Mouse (Mus musculus) limb, embryonic 15.5 days (tissue): ENCODE measurements around the gene Nup214. TPM values are rescaled to one million over a fixed set of nuclear protein-coding genes. Genes with fewer than 3 reads are reported as not detected.
A peak's percentile ranks its signal among the peaks of the same experiment; 100 is the strongest.

Experiments
- ATAC-seq: fragments of 200-750 bp; cut with Nextera tagmentation; 2 replicates; pipeline ENCODE4 v1.8.0; 2017; ENCODE audit warnings: low read depth, moderate TSS enrichment; ENCODE audit not compliant: insufficient number of reproducible peaks, low FRiP score, low TSS enrichment
- H3K27ac ChIP-seq: fragments of 300-500 bp; sonication (generic); 2 replicates; pipeline ENCODE4 v1.5.1; 2015; ENCODE audit warnings: moderate library complexity, mild to moderate bottlenecking, inconsistent platforms
- H3K27me3 ChIP-seq: fragments of 300-500 bp; sonication (generic); 2 replicates; pipeline ENCODE4 v1.6.1; 2015; ENCODE audit warnings: inconsistent platforms
- H3K36me3 ChIP-seq: fragments of 300-500 bp; sonication (generic); 2 replicates; pipeline ENCODE4 v1.6.1; 2015; ENCODE audit warnings: inconsistent platforms
- H3K4me1 ChIP-seq: fragments of 300-500 bp; sonication (generic); 2 replicates; pipeline ENCODE4 v1.6.1; 2015; ENCODE audit warnings: inconsistent platforms
- H3K4me2 ChIP-seq: fragments of 300-500 bp; sonication (generic); 2 replicates; pipeline ENCODE4 v1.6.1; 2015; ENCODE audit warnings: mild to moderate bottlenecking, inconsistent platforms
- H3K4me3 ChIP-seq: fragments of 300-500 bp; sonication (generic); 2 replicates; pipeline ENCODE4 v1.5.1; 2015; ENCODE audit warnings: mild to moderate bottlenecking, inconsistent platforms
- H3K9ac ChIP-seq: fragments of 300-500 bp; sonication (generic); 2 replicates; pipeline ENCODE4 v1.6.1; 2015; ENCODE audit warnings: inconsistent platforms
- H3K9me3 ChIP-seq: fragments of 300-500 bp; sonication (generic); 2 replicates; pipeline ENCODE4 v1.6.1; 2016; ENCODE audit warnings: inconsistent platforms
- whole genome bisulfite sequencing: fragments of 180-500 bp; shearing (Covaris S2); methylation state at CpG from one replicate; pipeline ENCODE4 v1.1.7; 2015; 5-methylcytosine and 5-hydroxymethylcytosine counted together
- microRNA-seq: library from miRNA; unstranded; fragments of <30 nt; microRNA quantifications from one replicate; pipeline ENCODE4, GENCODE M21; 2016
- polyA plus RNA-seq: library from polyadenylated mRNA; unstranded; fragments of >200 nt; fragmentation: Nextera tagmentation; extraction: Ambion mirVana; gene quantifications from 2 replicates; pipeline ENCODE4 v1.2.1, GENCODE M21; 2015

Gene Nup214
- polyA plus RNA-seq, 1 experiment from 2014 or later = 73.9 TPM

- Histone ChIP-seq H3K4me3 (no peak overlapping the region), H3K27me3 (peaks cover 34% of the 10 kb centered on the region), H3K4me2 (no peak overlapping the region), H3K36me3 (no peaks in the 10 kb centered on the region), H3K27ac (no peak overlapping the region), H3K9ac (no peak overlapping the region), H3K4me1 (peaks cover 14% of the 10 kb centered on the region), H3K9me3 (no peaks in the 10 kb centered on the region)
- no peak for ATAC-seq
- 67% methylated on average over 2 of the region's 2 CpGs for WGBS
Observed at GRCm38 (mm10) chr2:32090145-32090544, 115.9 kb downstream of the Nup214 start.

GRCm38 (mm10) chr2:32091956-32092355, 117.7 kb downstream of the Nup214 start:
- no peak overlapping the region for H3K9ac ChIP-seq
- H3K4me3 ChIP-seq = no peak overlapping the region
- no peak overlapping the region for H3K27ac ChIP-seq
- H3K4me2 ChIP-seq = no peak overlapping the region
- no peaks in the 10 kb centered on the region for H3K36me3 ChIP-seq
- WGBS = 61% methylated on average over 3 of the region's 3 CpGs
- peaks cover 25% of the 10 kb centered on the region for H3K4me1 ChIP-seq
- peaks cover 16% of the 10 kb centered on the region for H3K27me3 ChIP-seq
- no peaks in the 10 kb centered on the region for H3K9me3 ChIP-seq
- no peak for ATAC-seq

GRCm38 (mm10) chr2:32094001-32094707, 119.9 kb downstream of the Nup214 start:
- H3K27me3 ChIP-seq = no peaks in the 10 kb centered on the region; the same call in 1 of the 2 replicates
- no peak overlapping the region for H3K4me2 ChIP-seq
- no peak for ATAC-seq
- H3K4me1 ChIP-seq = peaks cover 13% of the 10 kb centered on the region
- WGBS = 84% methylated on average over 7 of the region's 7 CpGs
- no peaks in the 10 kb centered on the region; the same call in 1 of the 2 replicates for H3K36me3 ChIP-seq
- H3K9ac ChIP-seq = no peak overlapping the region
- no peak overlapping the region for H3K27ac ChIP-seq
- no peaks in the 10 kb centered on the region for H3K9me3 ChIP-seq
- no peak overlapping the region for H3K4me3 ChIP-seq

GRCm38 (mm10) chr2:32095351-32096121, 121.3 kb downstream of the Nup214 start, which contains the start of gene Plpp7:
Gene Plpp7 (plus strand): TSS chr2:32095528.
- 50% methylated on average over 22 of the region's 22 CpGs for WGBS
- Histone ChIP-seq H3K4me3 (peak within 1 kb of the TSS; percentile 36), H3K4me1 (peaks cover 11% of the 10 kb centered on the region), H3K36me3 (no peaks in the 10 kb centered on the region; the same call in 1 of the 2 replicates), H3K27ac (peak within 1 kb of the TSS; percentile 50; the same call in 1 of the 2 replicates), H3K9ac (peak within 1 kb of the TSS; percentile 33), H3K4me2 (peak within 1 kb of the TSS; percentile 47), H3K27me3 (no peaks in the 10 kb centered on the region; the same call in 1 of the 2 replicates), H3K9me3 (no peaks in the 10 kb centered on the region)
- peak; percentile 65; the same call in 1 of the 2 replicates for ATAC-seq

DNA sequence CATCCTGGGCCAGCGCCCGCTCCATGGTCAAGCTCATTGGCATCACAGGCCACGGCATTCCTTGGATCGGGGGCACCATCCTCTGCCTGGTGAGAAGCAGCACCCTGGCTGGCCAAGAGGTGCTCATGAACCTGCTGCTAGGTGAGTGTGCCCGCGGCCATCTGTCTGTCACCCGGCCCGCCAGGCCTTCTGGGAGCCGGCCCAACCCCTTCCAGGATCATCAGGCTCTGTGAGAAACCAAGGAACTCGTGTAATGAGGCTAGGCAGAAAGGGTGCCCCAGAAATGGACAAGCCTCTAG, 121.8 kb downstream of the Nup214 start:
- ATAC-seq = no peak
- 79% methylated on average over 10 of the region's 10 CpGs for WGBS
- Histone ChIP-seq H3K4me3 (peak overlapping the region; percentile 36), H3K27me3 (no peaks in the 10 kb centered on the region; the same call in 1 of the 2 replicates), H3K36me3 (no peaks in the 10 kb centered on the region; the same call in 1 of the 2 replicates), H3K9me3 (no peaks in the 10 kb centered on the region), H3K4me1 (peaks cover 11% of the 10 kb centered on the region), H3K9ac (peak overlapping the region; percentile 33; the same call in 1 of the 2 replicates), H3K27ac (peak overlapping the region; percentile 50; the same call in 1 of the 2 replicates), H3K4me2 (peak overlapping the region; percentile 47)

- Histone ChIP-seq H3K4me1 (no peaks in the 10 kb centered on the region), H3K27me3 (no peaks in the 10 kb centered on the region; the same call in 1 of the 2 replicates), H3K4me3 (no peak overlapping the region), H3K9me3 (no peaks in the 10 kb centered on the region), H3K9ac (no peak overlapping the region), H3K36me3 (no peaks in the 10 kb centered on the region; the same call in 1 of the 2 replicates), H3K27ac (no peak overlapping the region), H3K4me2 (no peak overlapping the region)
- WGBS = 51% methylated on average over 5 of the region's 5 CpGs
- ATAC-seq = no peak
Observed at GRCm38 (mm10) chr2:32102944-32103343, 128.7 kb downstream of the Nup214 start.

DNA sequence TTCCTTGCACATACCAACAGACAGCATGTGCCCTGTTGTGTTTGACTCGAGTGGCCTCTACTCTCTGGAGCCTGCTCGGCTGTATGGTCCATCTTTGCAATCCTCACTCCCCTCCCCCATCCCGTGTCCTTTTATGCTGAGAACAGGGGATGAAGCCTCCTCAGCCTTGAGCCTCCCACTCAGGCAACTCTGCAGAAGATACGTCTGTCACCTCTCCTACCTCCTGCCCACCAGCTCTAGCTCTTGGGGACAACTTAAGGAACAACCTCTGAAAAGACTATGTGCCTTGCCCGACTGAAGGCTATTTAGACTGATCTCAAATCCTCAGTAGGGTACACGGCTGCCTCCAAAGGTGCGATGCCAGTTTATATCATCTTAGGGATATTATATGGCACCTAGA, 129.3 kb downstream of the Nup214 start:
- no peaks in the 10 kb centered on the region; the same call in 1 of the 2 replicates for H3K36me3 ChIP-seq
- H3K27me3 ChIP-seq = no peaks in the 10 kb centered on the region
- H3K4me3 ChIP-seq = no peak overlapping the region
- no peak overlapping the region for H3K4me2 ChIP-seq
- no peak overlapping the region for H3K27ac ChIP-seq
- H3K4me1 ChIP-seq = no peaks in the 10 kb centered on the region
- WGBS = 76% methylated on average over 7 of the region's 7 CpGs
- ATAC-seq = no peak
- no peak overlapping the region for H3K9ac ChIP-seq
- H3K9me3 ChIP-seq = no peaks in the 10 kb centered on the region

Small RNAs within 50 kb of the gene (microRNA-seq; reads per million reads assigned to microRNA genes)
- not detected for gene Mir7674

Other genes with a start within 250 kb of the Nup214 start
- gene Qrfp, start 163.9 kb upstream of the Nup214 start, polyA plus RNA-seq = 0.14 TPM in 1 of 2 replicates, not detected in the other
- gene Fibcd1, start 128.4 kb upstream of the Nup214 start, polyA plus RNA-seq = 0.14 and 0.26 TPM in 2 replicates
- gene Lamc3, start 87.1 kb upstream of the Nup214 start, polyA plus RNA-seq = 1.5 and 1.9 TPM in 2 replicates
- 28.2 and 28.3 TPM in 2 replicates for gene Aif1l, start 24.3 kb upstream of the Nup214 start, polyA plus RNA-seq
- gene Fam78a, start 110.4 kb downstream of the Nup214 start, polyA plus RNA-seq = 4.1 and 5.3 TPM in 2 replicates
- 7.2 and 11.3 TPM in 2 replicates for gene Plpp7, start 121.1 kb downstream of the Nup214 start, polyA plus RNA-seq
- 40.8 and 44.8 TPM in 2 replicates for gene Prrc2b, start 176.6 kb downstream of the Nup214 start, polyA plus RNA-seq